Mouse (Mus musculus): ENCODE measurements at regions not wholly inside any gene's neighbourhood (a gene's known extent, or its start where the extent isn't known, plus 50 kb on each side); places are given as distances from the start of the nearest gene placed in this dataset.
A peak's percentile ranks its signal among the peaks of the same experiment; 100 is the strongest.

GRCm38 (mm10) chr15:45730370-45731153, 5596.4 kb downstream of the 9330182O14Rik start:
- Histone ChIP-seq H3K27ac (ENCODE audit: control insufficient read depth, low read depth, low read length) (no peak overlapping the region), H3K9me3 (replicated peaks; ENCODE audit: insufficient read depth, low read length) (no peaks in the 10 kb centered on the region), H3K27me3 (ENCODE audit: control insufficient read depth in 1 of 2, insufficient read depth in 2 of 2, low read length in 2 of 2) (no peaks in the 10 kb centered on the region), H3K79me2 (ENCODE audit: control insufficient read depth, insufficient read depth, low read length, poor library complexity) (no peaks in the 10 kb centered on the region), H3K4me3 (ENCODE audit: control insufficient read depth in 1 of 2, insufficient read depth in 1 of 2, low read depth in 2 of 2, low read length in 2 of 2) (no peak overlapping the region), H3K4me1 (ENCODE audit: control insufficient read depth in 1 of 2, insufficient read depth in 2 of 2, low read length in 2 of 2) (no peaks in the 10 kb centered on the region), H3K36me3 (ENCODE audit: control insufficient read depth in 1 of 2, insufficient read depth in 2 of 2, low read length in 2 of 2) (no peaks in the 10 kb centered on the region), H3K9ac (ENCODE audit: control insufficient read depth, low read depth, low read length, poor library complexity, severe bottlenecking) (no peak overlapping the region)
- no peak for DNase-seq (ENCODE audit: low read depth, low spot score)
- TF ChIP-seq NELFE (IDR thresholded peaks at IDR 0.05; ENCODE audit: low read depth, low read length) (no peak), CTCF (IDR thresholded peaks at IDR 0.05 in 2 of 3, conservative IDR thresholded peaks at IDR 0.05 in 1 of 3; ENCODE audit: control insufficient read depth in 1 of 3, insufficient read depth in 1 of 3, low read depth in 2 of 3, low read length in 3 of 3, poor library complexity in 1 of 3, severe bottlenecking in 1 of 3) (no peak), CHD1 (IDR thresholded peaks at IDR 0.05; ENCODE audit: low read depth, low read length) (no peak), RCOR1 (IDR thresholded peaks at IDR 0.05; ENCODE audit: low read depth, low read length) (no peak), CHD2 (IDR thresholded peaks at IDR 0.05; ENCODE audit: low read length) (no peak), POLR2A (IDR thresholded peaks at IDR 0.05; ENCODE audit: control insufficient read depth in 1 of 2, insufficient read depth in 1 of 2, low read depth in 1 of 2, low read length in 2 of 2, poor library complexity in 1 of 2) (no peak), E2F4 (IDR thresholded peaks at IDR 0.05; ENCODE audit: borderline replicate concordance, low read depth, low read length) (no peak), KAT2A (conservative IDR thresholded peaks at IDR 0.05; ENCODE audit: low read depth, low read length) (no peak), MAFK (IDR thresholded peaks at IDR 0.05; ENCODE audit: borderline replicate concordance, low read depth, low read length) (no peak), POLR2AphosphoS5 (IDR thresholded peaks at IDR 0.05; ENCODE audit: borderline replicate concordance, low read depth, low read length) (no peak), SIN3A (IDR thresholded peaks at IDR 0.05; ENCODE audit: low read length) (no peak), MXI1 (IDR thresholded peaks at IDR 0.05; ENCODE audit: low read depth, low read length) (no peak)

- no peaks in the 10 kb centered on the region for H3K79me2 ChIP-seq (ENCODE audit: control insufficient read depth, insufficient read depth, low read length, poor library complexity)
- no peaks in the 10 kb centered on the region for H3K36me3 ChIP-seq (ENCODE audit: control insufficient read depth in 1 of 2, insufficient read depth in 2 of 2, low read length in 2 of 2)
- TF ChIP-seq E2F4 (IDR thresholded peaks at IDR 0.05; ENCODE audit: borderline replicate concordance, low read depth, low read length) (no peak), MAZ (IDR thresholded peaks at IDR 0.05; ENCODE audit: low read depth, low read length) (no peak), CHD2 (IDR thresholded peaks at IDR 0.05; ENCODE audit: low read length) (no peak), CTCF (IDR thresholded peaks at IDR 0.05 in 2 of 3, conservative IDR thresholded peaks at IDR 0.05 in 1 of 3; ENCODE audit: control insufficient read depth in 1 of 3, insufficient read depth in 1 of 3, low read depth in 2 of 3, low read length in 3 of 3, poor library complexity in 1 of 3, severe bottlenecking in 1 of 3) (peak in 2 of 3 experiments; percentile 34 to 48; a peak in 3 of 6 replicates), MAFK (IDR thresholded peaks at IDR 0.05; ENCODE audit: borderline replicate concordance, low read depth, low read length) (no peak), TAL1 (IDR thresholded peaks at IDR 0.05; ENCODE audit: low read length) (no peak), SMC3 (IDR thresholded peaks at IDR 0.05; ENCODE audit: low read depth, low read length) (peak; percentile 57), RAD21 (IDR thresholded peaks at IDR 0.05; ENCODE audit: low read depth, low read length) (peak; percentile 25), USF2 (IDR thresholded peaks at IDR 0.05; ENCODE audit: borderline replicate concordance in 1 of 2, insufficient read depth in 1 of 2, low read depth in 1 of 2, low read length in 2 of 2) (no peak), POLR2AphosphoS2 (IDR thresholded peaks at IDR 0.05; ENCODE audit: low read length) (no peak), UBTF (IDR thresholded peaks at IDR 0.05; ENCODE audit: borderline replicate concordance, insufficient read depth, low read depth, low read length) (no peak), MYC (IDR thresholded peaks at IDR 0.05; ENCODE audit: low read depth, low read length) (no peak), NELFE (IDR thresholded peaks at IDR 0.05; ENCODE audit: low read depth, low read length) (no peak), GABPA (IDR thresholded peaks at IDR 0.05; ENCODE audit: low read depth, low read length) (no peak), ZC3H11A (IDR thresholded peaks at IDR 0.05; ENCODE audit: low read depth, low read length) (peak; percentile 31; the same call in 1 of the 2 replicates), HCFC1 (IDR thresholded peaks at IDR 0.05; ENCODE audit: low read depth, low read length) (no peak), NRF1 (IDR thresholded peaks at IDR 0.05; ENCODE audit: insufficient read depth, low read depth, low read length, poor library complexity, severe bottlenecking) (no peak), GATA1 (IDR thresholded peaks at IDR 0.05; ENCODE audit: low read depth, low read length) (no peak), JUND (IDR thresholded peaks at IDR 0.05; ENCODE audit: low read depth, low read length) (no peak), USF1 (IDR thresholded peaks at IDR 0.05; ENCODE audit: low read depth, low read length) (no peak), ZMIZ1 (IDR thresholded peaks at IDR 0.05; ENCODE audit: low read depth, low read length) (no peak), TCF12 (IDR thresholded peaks at IDR 0.05; ENCODE audit: low read depth, low read length) (no peak)
- no peaks in the 10 kb centered on the region for H3K4me1 ChIP-seq (ENCODE audit: control insufficient read depth in 1 of 2, insufficient read depth in 2 of 2, low read length in 2 of 2)
- H3K9me3 ChIP-seq (replicated peaks; ENCODE audit: insufficient read depth, low read length): no peaks in the 10 kb centered on the region
- no peak overlapping the region for H3K27ac ChIP-seq (ENCODE audit: control insufficient read depth, low read depth, low read length)
- no peak for DNase-seq (ENCODE audit: low read depth, low spot score)
- H3K9ac ChIP-seq (ENCODE audit: control insufficient read depth, low read depth, low read length, poor library complexity, severe bottlenecking): no peak overlapping the region
- no peaks in the 10 kb centered on the region for H3K27me3 ChIP-seq (ENCODE audit: control insufficient read depth in 1 of 2, insufficient read depth in 2 of 2, low read length in 2 of 2)
- H3K4me3 ChIP-seq (ENCODE audit: control insufficient read depth in 1 of 2, insufficient read depth in 1 of 2, low read depth in 2 of 2, low read length in 2 of 2): no peak overlapping the region
Measured at GRCm38 (mm10) chr15:45763225-45763624, 5629.1 kb downstream of the 9330182O14Rik start.

Data from MEL (cell line).